Mouse (Mus musculus): ENCODE results near the gene Gm10300.

DNA sequence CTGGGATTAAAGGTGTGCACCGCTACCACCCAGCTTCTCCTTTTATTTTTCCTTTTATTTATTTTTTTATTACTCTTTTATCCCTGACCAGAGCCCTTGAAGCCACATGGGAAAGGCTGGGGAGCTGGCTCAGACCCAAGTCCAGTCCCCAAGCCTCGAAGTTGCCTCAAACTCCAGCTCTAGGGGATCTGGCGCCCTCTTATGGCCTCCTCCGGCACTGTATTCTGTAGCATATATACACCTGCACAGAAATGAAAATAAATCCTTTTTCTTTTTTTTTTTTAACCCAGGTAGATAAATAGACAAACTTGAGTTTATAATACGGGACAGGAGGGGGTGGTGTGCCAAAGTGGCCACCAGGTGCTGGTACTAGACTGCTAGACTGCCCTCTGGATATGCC lies 47.2 kb downstream of the Gm10300 start:
- no peak; the same call in 1 of the 2 replicates for TF ChIP-seq CTCF (IDR thresholded peaks at IDR 0.05; ENCODE audit: low read depth)
- no peak for TF ChIP-seq EP300 (IDR thresholded peaks at IDR 0.05; ENCODE audit: low read depth)
